Mouse (Mus musculus) erythroblast, embryonic 14.5 days (primary cell): Measurements from ENCODE around the gene Irx5.

ENCODE experiments used
- GATA1 ChIP-seq: IDR thresholded peaks from 2 replicates; pipeline ENCODE4 v1.6.1; 2012; ENCODE audit warnings: low read length, inconsistent platforms, mixed read lengths
- TAL1 ChIP-seq: IDR thresholded peaks from 3 replicates; pipeline ENCODE4 v1.6.1; 2012; ENCODE audit warnings: low read length, inconsistent platforms, mixed read lengths

DNA sequence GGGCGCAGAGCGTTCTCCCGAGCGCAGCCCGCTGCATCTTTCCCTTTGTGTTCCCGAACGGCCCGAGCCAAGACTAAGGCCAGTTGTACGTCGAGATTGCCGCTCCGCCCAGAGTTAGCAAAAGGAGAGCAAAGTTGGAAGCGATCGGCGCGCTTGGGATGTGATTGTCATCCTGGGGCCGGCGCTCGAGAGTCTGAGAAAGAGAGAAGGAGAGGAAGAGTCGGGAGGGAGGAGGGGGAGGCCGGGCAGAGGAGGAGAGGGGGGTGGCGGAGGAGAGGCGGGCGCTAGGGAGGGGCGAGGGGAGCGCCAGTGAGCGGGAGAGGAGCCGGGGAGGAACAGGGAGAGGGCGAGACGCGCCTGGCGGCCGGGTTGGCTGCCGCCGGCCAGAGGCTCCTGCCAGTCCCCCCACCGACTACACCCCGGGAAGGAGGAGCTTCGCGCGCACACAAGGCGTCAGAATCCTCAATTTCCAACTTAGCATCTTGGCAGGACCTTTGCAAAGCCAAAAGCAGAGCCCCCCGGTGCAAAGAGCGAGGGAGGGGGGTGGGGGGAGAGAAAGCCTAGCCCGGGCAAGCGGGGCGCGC is at the start of gene Irx5:
- TF ChIP-seq GATA1 (no peak), TAL1 (no peak)
